Mouse (Mus musculus): Measurements from ENCODE around the gene Junb.

The Junb gene

DNA sequence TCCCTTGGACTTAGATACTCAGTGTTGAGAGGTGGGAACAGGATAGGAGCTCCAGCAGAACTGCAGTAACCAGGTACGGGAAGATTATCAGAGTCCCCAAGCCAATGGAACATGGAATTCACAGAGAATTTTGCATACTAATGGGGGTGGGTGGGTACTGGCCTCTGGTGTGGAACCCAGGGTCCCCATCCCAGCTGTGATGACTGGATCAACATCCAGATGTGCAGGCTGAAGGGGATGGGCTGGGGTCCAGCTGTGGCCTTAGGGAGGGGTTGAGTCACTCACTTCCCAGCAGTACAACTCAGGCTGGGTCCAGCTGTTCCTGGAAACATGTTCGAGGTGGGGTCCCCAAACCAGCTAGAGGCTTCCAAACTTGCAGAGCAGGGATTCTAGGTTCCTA, 9.4 kb upstream of the Junb start:
- ATAC-seq (ENCODE audit: low TSS enrichment): no peak

DNA sequence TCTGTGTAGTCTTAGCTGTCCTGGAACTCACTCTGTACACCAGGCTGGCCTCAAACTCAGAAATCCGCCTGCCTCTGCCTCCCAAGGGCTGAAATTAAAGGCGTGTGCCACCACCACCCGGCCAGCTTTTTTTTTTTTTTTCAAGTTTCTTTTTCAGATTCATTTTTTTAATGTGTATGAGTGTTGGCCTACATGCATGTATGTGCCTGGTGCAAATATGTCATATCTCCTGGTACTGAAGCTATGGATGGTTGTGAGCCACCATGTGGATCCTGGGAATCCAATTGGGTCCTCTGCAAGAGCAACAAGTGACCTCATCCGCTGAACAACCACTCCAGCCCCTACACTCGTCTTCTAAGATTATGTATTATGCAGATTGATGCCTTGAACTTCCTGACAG, 8.9 kb upstream of the Junb start:
- ATAC-seq (ENCODE audit: low TSS enrichment): no peak

DNA sequence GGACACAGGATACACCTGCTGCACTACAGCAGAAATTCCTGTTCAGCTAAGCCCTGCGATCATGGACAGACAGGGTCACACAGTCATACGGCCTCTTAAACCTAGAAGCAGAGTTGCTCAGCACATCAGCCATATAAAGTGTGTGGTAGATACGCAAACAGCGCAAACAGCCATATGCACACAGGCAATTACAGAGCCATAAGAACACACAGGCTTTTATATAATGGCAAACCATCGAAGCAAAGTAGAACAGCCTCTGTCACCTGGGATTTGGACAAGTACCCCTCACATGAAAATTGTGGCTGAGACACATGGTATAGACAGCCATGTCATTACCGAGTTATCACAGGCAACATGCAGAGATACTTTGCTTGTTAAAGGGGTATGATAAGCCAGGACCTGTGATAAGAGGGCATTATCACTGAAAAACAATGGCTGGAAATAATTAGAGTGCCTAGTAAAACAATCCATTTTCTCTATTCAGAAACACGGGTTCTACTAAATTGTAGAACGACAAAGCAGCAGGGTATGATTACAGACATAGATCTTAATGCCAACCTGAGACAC, 7.9 kb upstream of the Junb start:
- 0 out of 2 replicates have a peak, but pooled peaks have one; percentile 1 for ATAC-seq (ENCODE audit: low TSS enrichment)

DNA sequence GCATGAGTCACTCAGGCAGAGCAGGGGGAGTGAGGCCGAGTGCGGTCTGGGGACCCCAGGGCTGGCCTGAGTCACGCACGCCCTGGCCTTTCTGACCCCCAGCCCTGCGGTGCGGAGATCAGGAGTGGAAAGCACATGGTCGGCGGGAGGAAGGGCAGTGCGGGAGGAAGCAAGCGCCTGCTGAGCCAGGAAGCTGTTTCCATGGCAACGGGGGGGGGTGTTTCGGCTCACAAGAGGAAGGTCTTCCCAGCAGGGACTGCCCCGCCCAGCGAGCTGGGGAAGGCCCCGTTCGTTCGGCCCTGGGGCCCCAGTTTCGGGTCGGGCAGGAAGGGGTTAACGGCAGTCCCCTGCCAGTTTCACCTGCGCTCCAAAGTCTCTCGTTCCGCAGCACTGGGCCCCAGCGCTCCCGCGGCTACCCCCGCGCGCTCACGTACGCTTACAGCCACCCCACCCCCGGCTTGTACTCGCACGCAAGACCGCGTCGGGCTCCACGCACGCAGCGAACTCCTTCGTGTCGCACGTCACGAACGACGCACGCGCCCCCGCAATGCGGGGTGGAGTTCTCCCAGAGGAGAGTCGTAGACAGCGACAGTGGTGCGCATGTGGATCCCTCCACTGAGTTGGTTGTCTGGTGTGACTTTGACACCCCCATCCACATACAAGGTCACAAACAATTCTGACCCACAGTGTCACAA, 7.3 kb upstream of the Junb start:
- ATAC-seq (ENCODE audit: low TSS enrichment): peak; percentile 72

DNA sequence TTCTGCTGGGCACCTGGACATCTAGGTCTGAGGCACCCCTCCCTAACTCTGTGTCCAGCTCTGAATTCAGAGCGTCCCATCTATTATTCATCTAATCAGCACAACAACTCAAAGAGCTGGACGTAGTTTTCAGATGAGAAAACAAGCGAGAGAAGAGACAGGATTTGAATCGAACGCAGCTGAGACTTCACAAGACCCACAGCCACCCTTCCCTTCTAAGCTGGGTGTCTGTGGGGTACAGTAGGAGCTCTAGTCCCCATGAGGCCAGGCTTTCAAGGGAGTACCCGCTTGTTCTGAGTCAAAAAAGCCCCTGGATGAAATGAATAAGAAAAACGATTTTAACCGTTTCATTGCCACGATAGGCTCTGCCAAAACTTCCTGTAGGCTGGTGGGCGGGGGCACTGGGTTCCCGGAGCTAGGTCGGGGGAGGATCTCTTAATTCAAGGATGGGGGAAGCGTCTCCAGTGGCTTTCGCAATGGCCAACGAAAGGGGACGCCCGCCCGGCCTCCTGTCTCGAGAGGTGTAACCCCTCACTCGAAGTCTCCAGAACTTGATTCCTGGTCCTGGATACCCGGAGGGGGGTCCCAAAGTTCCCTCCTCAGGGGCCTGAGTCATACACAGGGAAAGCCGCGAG, 6.6 kb upstream of the Junb start:
- peak; percentile 0; the same call in 1 of the 2 replicates for ATAC-seq (ENCODE audit: low TSS enrichment)

DNA sequence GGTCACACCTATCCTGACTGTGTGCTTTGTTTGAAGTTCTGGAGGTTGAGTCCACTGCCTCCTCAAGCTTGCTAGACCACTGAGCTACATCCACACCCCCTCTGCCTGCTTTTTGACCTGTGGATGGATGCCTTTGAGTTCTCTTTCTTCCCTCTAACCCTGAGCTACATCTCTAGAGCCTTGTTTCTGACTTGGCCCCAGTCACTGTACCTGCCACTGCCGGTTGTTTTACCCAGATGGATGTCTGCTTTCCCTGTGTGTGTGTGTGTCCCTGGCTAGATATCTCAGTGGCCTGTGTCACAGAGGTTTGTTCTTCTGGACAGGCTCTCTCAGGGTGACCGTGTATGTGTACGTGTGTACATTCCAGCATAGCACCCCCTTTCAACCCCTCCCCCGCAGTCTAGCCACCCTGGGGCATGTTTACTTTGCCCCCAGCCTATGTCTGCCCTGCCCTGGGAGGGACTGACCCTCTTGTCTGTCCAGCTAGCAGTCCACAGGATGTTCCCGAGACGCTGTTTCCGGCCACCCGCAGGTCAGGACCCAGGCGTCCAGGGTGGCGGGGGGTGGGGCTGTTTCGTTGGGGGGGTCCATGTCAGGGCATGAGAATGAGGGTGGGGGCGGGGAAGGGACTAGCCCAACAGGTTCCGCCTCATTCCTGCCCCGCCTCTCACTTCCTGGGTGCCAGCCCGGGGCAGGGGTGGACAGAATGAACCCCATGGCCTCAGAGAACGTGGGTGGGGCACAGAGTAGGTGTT, 6.0 kb upstream of the Junb start:
- no peak for ATAC-seq (ENCODE audit: low TSS enrichment)

DNA sequence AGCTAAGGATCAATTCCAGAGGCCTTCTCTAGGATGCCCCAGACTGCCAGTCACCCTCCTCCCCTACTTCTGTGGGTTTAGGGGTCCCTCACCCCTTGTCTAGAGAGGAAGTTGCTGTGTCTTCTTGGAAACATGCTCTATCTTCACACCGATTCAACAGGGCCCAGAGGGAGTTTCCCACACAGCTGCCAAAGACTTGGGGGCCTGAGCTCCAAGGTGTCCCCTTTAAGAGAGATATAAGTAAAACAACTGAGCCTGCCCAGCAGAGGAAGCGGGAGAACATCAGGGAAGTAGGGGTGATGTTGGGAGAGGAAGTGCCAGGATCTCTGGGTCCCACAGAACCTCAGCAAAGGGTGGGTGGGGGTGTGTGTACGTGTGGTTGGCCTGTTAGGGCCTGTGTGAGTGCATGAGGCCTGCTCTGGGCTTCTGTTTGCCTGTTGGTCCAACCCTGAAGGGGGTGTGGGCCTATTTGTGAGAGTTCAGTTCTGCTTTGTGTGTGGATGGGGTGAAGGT, 4.0 kb upstream of the Junb start:
- ATAC-seq (ENCODE audit: low TSS enrichment): no peak

DNA sequence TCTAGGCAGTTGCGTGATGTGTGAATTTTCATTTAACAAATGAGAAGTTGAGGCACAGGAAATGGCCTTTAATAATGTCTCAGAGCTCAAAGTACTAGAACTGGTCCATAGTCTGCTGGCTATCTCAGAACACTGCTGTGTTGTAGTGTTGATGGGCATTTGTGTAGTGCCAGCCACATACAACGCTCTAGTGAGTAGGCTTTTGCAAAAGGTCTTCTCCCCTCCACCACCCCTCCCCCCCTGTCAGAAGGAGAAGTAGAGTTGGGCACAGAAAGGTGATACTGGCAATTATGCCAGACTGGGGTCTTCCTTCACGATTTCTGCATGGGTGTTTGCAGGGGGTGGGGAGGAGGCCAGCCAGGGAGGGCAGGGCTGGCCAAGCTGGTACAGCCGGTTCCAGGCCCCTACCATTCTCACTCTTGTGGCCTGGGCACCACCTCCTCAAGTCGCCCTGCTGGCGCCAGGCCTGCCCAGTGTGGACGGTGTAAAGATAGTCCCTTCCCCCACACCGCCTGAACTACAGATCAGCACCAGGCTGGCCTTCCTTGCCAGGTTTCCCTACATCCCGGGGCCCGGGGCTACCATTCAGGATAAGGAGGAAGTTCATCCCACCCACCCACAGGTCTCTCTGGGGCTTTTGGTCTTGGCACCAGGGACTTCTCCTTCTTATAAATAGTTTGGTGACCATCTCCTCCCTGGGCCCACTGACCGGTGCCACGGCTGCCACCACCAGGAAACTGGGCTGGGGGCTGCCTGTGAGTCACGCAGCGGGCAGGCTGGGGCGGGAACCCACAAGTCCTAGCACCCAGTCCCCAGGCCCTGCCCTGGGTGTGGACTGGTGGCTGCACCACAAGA, 3.4 kb upstream of the Junb start:
- ATAC-seq (ENCODE audit: low TSS enrichment): no peak

DNA sequence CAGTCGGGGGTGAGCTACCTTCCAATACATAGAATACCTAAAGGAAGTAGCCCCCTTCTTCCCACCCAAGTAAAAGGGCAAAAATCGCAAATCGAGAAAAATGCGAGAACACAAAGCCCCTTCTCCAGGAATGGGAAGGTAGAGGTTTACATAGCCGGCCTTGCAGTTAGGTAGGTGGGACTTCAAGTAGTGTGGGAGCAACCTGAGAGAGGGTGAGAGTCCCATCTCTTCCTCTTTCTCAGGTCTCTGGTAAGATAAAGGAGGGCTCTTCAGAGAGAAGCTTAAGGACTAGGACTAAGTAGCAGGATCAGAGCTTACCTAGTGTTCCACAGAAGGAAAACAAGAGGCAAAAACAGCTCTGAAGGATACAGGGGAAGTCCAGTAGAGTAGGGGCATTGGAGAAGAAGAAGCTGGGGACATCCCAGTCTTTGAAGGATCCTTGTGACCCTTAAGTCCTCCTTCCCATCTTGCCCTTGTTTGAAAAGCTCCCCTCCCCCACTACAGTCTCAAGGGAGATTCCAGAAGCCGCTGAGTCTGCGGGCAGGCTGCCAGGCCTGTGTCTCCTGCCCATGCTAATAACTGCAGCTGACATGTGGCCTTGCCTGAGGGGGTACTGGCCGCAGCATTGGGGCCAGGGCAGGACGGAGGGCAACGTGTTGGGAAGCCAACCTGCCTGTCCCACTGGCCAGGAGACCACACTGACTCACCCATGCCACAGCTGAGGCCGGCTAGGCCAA, 2.3 kb upstream of the Junb start:
- no peak for ATAC-seq (ENCODE audit: low TSS enrichment)

DNA sequence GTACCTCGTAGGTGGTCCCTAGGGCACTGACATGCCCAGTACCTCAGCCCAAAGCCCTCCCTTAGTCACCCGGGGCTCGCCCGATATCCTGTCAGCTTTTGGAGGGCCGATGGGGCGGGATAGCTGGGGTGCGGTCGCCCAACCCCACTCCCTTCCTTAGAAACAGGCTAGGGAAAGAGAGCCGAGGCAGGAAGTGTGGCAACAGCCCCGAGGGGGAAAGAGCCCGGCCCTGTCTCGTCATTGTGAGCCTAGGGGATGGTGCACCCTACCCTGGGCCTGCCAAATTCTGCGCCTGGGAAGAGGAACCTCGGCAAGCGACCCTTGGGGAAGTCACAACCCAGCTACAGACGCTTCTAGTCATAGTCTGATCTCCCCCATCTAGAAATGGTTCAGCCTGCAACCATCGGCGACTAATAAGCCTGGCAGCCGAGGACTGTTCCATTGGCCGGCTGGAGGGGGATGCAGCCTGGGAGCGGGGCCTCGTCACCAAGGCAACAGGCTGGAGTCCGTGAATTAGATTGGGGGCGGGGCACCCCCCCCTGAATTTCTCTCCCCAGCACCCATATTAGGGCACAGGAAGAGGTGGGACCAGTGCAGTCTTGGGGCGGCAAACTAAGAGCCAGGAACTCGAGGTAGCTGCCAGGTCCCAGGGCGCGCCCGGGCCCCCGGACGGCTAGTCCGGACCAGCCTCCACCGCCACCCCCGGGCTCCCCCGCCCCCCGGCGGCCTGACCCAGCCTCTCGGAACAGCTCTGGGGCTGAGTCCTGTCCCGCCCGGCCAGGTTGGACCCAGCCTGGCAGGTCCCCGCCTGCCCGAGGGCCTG, 1.3 kb upstream of the Junb start:
- ATAC-seq (ENCODE audit: low TSS enrichment): peak; percentile 36

DNA sequence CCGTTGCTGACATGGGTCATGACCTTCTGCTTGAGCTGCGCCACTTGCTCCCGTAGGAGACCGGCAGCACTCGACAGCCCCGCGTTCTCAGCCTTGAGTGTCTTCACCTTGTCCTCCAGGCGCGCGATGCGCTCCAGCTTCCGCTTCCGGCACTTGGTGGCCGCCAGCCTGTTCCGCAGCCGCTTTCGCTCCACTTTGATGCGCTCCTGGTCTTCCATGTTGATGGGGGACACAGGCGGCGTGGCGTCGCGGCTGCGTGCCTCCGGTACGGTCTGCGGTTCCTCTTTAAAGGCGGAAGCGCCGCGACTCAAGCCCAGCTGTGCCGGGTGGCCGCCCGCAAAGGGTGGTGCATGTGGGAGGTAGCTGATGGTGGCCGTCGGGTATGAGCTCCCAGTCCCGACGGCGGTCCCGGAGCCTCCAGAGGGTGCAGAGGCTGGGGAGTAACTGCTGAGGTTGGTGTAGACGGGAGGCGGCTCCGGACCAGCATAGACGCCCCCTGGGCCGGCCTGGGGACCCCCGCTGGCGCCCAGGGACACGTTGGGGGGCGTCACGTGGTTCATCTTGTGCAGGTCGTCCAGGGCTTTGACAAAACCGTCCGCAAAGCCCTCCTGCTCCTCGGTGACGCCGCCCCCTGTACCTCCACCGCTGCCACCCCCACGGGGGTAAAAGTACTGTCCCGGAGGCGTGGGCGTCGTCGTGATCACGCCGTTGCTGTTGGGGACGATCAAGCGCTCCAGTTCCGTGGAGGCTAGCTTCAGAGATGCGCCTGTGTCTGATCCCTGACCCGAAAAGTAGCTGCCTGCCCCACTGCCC, 877 bp downstream of the Junb start:
- no peak for ATAC-seq (ENCODE audit: low TSS enrichment)

DNA sequence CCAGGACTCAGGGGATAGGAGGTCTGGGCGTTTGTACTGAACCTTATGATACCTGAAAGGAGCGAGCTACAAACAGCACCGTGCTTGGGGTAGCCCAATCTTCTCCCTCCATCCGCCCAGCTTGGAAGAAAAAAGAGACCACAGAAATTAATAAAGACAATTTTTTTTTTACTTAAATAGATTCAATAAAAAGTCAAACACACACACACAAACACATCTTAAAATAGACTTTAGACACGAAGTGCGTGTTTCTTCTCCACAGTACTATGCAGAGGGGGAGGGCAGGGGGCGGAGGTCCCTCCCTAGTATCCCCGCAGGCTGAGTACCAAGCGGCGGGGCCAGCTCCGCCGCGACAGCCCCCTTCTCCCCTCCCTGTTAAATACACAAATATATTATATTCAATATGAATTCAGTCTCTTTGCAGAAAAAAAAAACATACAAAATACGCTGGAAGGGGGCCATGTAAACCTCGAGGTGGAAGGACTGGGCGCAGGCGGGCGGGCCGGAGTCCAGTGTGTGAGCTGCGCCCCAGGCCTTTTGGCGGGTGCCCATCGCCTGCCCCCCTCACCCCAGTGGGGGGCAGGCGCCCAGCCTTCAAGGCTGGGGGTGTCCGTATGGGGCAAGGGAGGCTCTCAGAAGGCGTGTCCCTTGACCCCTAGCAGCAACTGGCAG, 1.6 kb downstream of the Junb start:
- no peak for ATAC-seq (ENCODE audit: low TSS enrichment)

DNA sequence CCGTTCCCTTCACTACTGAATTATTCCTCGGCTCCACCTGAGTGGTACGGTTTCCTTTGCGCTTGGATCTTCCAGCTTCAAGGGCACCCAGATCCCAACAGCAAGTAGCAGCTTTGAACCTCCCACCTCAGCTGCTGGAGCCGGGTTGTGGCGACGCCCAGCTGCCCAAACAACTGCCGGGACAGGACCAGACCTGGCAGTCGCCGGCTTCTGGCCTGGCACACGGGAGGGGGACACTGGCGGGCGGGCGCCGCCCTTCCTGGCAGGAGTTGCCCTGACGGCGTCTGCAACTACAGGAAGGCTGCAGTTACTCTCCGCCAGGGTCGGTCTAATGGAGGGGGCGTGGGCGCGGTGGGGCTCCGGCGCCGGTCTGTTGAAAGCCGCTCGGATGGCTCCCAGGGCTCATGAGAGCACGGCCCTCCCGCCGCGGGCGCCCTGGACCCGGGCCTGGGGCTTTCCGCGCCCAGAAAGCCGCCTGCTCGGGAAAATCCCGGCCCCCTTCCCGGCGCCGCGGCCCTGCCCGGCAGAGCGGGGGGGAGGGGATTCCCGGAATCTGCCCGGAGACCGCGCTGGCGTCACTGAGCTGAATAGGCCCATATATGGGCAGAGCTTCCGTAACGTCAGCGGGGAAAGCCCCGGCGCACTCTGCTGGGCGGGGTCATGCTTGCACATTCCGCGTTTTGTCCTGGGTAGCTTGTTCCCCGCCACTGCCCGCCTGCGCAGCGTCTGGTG, 2.3 kb downstream of the Junb start:
- peak; percentile 42 for ATAC-seq (ENCODE audit: low TSS enrichment)

DNA sequence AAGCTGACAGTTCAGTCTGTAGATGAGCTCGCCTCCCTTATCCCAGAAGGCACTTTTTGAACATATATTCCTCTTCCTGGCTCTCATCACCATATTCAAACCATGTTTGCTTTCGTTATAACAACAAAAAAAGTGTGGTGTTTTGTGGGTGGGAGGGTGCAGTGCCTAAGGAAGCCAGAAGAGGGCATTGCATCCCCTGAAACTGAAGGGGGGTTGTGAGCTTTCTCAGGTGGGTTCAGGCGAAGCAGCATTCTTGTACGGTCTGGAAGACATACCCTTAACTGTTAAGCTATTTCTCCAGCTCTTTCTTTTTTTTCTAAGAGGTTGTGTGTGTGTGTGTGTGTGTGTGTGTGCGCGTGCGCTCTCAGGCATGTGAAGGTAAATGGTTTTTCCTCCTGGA, 3.1 kb downstream of the Junb start:
- no peak for ATAC-seq (ENCODE audit: low TSS enrichment)

DNA sequence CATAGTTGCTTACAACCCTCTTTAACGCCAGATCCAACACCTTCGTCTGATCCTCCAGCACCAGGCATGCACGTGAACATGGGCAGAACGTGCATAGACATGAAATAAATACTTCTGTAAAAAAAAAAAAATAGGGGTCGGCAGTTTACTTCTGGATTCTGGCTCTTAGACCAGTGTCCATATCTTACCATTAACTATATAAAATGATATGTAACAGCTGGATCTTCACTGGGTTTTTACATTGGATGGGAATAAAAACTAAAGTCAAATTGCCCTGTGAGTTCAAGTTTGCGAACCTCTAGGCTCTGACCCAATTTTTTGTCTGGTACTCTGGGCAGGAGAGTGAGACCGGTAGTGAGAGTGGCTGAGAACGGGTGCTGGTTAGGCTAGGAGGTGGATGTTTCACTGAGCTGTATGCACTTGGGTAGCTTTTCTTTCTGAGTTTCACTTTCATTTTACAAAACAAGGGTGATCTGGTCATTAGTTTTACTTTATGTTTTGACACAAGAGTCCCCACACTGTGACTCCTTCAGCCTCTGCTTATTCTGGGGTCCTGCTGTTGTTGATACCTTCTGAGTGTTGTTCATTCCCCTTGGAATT, 3.9 kb downstream of the Junb start:
- ATAC-seq (ENCODE audit: low TSS enrichment): no peak

DNA sequence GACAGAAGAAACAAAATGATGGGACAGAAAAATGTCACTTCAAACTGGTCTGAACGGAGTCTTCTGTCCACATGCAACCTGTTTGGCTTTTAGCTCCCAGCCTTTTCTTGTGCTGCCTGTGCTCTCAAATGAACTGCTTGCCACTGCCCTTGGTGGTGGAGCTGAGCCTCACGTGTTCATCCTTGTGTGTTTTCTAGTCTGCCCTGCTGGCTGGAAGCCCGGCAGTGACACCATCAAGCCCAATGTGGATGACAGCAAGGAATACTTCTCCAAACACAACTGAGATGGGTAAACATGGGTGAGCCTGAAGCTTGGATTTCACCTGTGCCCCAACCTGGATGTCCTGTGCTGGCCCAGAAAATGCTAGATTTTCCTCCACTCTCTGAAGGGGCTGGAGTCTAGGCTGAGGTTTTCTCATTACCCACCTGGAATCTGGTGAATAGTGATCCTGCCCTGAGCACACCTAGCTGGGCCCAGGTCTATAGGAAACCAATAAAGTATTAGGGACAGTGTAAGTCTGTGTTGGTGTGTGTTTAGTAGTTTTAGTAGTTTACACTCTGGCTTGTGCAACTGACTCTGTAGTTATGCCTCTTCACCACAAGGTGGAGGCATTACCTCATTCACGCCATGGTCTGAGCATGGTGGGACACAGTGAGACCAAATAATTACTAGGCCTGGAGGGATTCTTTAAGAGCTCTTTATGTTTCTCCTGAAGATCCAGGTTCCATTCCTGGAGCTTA, 4.5 kb downstream of the Junb start:
- no peak for ATAC-seq (ENCODE audit: low TSS enrichment)

DNA sequence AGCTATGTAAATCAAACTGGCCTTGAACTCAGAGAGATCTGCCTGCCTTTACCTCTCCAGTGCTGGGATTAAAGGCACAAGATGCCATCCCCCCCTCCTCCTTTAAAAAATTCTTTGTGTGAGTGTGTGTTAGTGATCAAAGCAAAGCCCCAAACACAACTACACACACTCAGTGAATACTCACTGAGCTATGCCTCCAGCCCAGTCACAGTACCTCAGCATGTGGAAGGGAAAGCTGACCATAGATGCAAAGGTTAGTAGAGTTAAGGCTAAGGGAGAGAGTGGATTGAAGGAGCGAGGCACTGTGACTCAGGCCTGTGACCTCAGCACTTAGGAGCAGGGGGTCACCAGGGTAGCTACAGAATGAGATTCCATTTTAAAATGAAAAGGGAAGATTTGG, 5.4 kb downstream of the Junb start:
- ATAC-seq (ENCODE audit: low TSS enrichment): no peak

All from frontal cortex, adult (tissue).